Mouse (Mus musculus) urinary bladder, postnatal 10 days (tissue): ENCODE results near the gene Mrpl49.
"Not testable (repeated sequence)": the region's sequence is repeated elsewhere in the genome, so short reads cannot be mapped to it uniquely, and the experiment has no call there.

ENCODE experiments used
- DNase-seq: peaks from one replicate; pipeline ENCODE4 v3.0.0; 2022; ENCODE audit warnings: low spot score

Gene Mrpl49

DNA sequence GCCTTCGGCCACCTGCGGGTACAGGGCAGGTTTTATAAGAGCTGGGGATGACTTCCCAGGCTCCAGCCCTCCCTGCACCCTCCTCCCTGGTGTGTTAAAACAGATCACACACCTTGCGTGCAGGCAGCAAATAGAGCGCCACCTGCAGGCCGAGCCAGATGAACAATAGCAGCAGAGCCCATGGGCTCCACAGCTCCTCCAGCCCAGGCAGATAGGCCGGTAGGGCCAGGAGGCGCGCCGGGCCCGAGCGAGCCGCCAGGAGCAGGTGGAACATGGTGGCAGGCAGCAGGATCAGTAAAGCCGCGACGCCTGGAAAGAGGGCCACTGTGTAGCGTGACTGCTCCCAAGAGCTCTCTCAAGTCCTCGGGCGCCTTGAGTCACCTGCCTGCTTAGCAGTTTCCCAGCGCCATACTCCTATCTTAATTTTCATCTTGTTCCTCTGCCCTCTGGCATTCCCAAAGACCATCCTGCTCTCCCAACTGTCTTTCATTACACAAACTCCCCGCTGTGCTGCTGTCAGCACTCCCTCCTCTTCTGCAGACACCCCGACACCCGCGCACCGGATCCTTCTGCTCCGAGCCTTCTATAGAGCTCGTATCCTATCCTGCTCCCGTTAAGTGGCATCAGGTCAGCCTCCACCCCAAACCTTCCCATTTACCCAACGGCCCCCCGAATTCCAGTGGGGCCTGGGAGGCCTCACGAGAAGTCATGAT lies 9.6 kb upstream of the Mrpl49 start:
- DNase-seq = no peak

DNA sequence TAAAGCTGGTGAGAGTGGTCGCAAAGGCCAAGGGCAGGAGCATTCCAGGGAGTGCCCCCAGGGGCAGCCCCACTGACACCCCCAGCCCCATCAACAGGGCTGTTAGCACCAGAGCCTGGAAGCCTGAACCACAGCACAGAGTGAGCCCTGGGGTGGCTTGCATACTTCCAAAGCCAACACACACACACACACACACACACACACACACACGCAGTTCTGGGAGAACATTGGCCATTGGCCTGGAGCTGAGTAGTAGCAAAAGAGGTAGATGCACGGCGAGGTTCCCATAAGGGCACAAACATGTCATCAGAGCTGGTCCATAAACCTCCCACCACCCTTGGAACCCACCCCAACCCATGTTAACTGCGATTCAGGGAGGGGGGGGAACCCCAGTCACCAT lies 9.0 kb upstream of the Mrpl49 start:
- DNase-seq = no peak

DNA sequence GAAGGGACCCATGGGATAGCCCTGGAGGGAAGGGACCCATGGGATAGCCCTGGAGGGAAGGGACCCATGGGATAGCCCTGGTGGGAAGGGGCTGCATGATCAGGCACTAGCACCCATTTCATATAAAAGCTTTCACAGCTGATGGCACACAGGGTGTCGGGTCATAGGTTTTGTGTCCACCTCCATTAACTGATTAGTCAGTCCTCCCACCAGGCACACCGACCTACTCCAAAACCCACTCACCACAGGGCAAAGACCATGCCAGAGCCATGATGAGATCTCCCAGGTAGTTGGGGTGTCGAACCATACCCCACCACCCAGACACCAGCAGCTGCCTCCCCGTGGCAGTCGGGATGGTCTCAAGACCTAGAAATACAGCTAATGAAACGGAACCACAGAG lies 5.5 kb upstream of the Mrpl49 start:
- no peak for DNase-seq

DNA sequence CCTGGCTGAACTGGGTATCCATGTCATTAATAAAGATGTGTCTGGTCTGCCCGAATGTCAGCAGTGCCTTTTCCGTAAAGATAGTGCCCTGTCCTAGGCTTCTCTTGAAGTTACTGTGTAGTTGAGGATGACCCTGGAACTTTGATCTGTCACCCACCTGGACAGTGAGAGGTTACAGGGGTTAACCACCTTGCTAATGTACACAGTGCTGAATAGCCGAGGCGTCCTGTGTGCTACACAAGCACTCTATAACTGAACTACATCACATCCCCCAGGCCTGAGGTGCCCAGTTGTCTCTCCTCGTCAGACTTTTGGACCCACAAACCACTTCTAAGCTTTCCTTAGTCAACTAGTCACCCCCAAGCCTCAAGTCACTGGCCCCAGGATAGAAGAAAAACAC lies 4.8 kb upstream of the Mrpl49 start:
- DNase-seq = no peak

DNA sequence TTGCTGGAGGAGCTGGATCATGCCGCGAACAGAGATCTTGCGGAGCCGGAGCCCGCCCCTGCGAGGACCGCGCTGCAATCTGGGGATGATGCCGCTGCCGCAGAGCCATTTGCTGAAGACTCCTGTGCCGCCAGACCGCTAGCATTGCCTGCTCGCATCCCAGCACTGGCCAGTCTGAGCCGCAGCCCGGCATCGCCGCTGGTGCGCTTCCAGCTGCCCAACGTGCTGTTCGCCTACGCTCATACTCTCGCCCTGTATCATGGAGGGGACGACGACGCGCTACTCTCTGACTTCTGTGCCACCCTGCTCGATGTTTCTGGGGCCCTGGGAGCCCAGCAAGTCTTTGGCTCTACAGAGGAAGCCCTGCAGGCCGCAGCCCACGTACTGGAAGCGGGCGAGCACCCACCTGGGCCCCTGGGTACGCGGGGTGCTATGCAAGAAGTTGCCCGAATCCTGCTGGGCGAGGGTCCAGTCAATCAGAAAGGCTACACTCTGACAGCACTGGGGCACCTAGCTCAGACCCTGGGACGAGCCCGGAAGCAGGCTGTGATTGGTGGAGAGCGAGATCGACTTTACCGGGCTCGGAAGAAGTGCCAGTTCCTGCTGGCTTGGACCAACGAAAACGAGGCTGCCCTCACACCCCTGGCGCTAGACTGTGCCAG lies 4.2 kb upstream of the Mrpl49 start:
- no peak for DNase-seq

DNA sequence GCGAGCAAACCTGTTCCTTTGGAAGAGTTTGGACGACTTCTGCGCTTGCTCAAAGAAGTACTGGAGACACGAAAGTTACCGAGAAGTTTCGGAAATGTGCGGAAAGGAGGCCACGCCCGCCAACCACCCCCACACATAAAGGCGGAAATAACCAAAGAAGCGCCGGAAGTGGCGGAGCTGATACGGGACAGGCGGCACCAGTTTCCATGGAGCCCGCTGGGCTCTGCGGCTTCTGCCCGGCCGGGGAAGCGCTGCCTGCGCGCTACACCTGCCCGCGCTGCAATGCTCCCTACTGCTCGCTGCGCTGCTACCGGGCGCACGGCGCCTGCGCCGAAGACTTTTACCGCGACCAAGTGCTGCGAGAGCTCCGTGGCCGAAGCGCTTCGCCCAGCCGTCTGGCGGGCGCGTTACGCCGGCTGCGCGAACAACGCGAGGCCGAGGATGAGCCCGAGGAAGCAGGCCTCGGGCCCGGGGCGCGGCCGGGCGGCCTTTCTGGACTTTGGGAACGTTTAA lies 3.5 kb upstream of the Mrpl49 start, which contains the start of gene Znhit2:
Gene Znhit2 (plus strand): TSS at position 172 of the 513 bp plus-strand sequence.
- DNase-seq = peak; percentile 62

DNA sequence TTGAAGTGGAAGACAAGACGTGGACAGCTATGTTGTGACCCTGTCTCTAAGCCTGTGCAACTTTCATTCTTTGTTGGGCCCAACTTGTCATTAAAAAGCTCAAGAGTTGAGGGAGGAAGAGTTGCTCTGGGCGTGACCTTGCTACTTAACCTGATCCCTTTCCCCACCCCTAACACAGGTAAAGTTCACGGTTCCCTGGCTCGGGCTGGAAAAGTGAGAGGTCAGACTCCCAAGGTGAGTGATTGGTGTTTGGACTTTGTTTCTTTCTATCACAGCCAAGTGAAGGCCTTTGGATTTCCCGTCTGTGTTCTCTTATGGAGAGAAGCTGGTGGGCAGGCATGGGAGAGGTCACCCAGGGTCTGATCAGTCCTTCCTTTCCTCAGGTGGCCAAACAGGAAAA lies 1.4 kb upstream of the Mrpl49 start:
- DNase-seq = no peak

DNA sequence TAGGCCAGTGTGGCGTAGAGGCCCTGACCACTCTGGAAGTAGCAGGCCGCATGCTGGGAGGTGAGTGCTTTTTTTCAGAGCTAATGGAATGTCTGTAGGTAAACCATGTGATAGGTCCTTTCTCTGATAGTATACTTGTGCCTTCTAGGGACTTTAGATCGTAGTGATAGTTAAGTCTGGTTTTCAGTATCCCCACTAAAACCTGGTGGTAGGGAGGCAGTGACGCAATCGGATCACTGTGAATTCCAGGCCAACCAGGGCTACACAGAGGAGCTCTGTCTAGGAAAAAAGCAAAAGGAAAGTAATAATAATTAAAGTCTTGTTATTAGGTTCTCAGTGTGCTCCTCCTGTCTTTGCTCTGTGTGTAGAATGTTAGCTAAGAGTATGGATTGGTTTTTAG lies 928 bp upstream of the Mrpl49 start:
- no peak for DNase-seq

DNA sequence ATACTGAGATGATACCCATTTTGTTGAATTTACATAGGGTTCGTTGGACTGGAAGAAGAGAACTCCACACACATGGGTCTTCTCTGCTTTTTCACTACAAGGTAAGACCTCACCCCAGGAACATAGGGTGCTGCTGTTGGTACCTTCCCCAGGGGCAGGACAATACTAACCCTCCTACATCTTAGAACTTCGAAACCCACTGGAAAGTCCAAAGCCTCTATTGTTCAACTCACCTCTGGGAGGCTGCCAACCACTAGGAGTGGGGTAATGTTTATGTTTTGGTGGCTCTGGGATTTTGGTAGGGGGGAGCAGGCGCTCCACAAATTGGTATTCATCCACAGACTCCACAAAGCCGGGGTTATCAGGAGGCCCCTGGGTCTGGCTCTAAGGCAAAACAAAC lies 889 bp downstream of the Mrpl49 start:
- DNase-seq = no peak

DNA sequence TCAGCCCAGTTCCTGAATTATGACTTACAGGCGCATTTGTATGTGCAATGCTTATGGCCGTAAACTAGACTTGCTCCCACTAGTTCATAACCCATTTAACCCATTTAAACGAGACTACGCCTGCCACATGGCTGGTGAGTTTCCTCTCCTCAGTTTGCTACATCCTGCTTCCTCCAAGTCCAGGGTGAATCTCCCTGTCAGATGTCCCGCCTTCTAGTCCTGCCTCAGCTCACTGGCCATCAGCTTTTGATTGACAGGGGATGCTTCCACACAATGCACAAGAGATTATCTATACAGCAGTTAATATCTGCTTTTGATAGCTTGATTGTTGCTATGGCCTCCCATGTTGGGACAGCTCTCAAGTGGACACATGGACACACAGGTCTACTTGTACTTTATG lies 3.3 kb downstream of the Mrpl49 start:
- no peak for DNase-seq

DNA sequence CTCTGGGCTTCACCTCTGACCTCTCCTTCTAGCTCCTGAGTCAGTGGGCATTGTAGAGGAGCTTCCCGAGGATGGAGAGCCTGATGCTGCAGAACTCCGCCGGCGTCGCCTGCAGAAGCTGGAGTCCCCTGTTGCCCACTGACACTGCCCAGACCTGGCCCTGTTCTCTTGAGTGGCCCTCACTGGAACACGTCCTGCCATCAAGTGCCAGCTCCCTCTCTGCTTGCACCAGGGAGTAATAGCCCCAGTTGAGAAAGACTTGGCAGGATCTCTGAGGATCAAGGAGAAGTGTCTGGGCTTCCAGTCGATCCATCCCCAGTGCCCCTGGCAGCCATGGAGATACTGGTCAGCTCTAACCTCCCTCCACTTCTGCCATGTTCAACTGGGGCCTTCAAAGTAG lies 5.1 kb downstream of the Mrpl49 start:
- no peak for DNase-seq

DNA sequence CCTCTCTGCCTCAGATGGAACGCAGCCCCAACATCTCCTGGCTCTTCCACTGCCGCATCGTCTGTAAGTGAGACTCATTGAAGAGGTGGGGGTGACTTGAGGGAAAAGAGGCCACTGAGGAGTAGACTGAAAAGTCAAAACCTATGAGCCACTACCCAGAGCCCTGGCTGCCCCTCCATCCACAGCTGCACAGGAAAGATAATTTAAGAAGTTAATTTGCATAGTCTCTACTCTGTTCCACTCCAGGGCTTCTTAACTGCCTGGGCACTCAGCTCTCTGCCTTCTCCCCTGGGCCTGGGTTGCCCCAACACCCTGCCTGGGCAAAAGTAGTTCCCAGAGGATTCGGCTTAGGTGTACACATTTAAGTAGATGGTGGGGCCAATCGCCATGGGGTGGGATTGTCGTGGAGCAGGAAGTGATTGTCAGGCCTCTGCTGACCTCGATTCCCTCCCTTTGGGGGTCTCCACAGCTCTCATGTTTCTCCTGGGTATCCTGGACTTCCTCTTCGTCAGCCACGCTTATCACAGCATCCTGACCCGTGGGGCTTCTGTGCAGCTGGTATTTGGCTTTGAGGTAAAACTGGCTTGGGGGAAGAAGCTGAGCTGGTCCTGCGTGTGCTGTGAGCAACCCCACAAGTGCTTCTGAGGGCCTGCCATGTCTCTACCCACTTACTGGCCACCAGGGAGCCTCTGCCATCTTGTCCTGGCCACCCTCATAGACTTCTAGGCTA lies 8.7 kb downstream of the Mrpl49 start:
- no peak for DNase-seq

DNA sequence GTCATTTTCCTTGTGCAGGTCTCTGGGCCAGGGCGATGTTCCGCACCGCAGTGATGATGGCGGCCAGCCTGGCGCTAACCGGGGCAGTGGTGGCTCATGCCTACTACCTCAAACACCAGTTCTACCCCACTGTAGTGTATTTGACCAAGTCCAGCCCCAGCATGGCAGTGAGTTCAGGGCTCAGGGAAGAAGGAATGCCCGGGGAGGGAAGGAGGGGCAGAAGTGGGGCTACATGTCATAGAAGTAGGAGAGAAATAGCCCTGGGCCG lies 9.8 kb downstream of the Mrpl49 start:
- DNase-seq = no peak

DNA sequence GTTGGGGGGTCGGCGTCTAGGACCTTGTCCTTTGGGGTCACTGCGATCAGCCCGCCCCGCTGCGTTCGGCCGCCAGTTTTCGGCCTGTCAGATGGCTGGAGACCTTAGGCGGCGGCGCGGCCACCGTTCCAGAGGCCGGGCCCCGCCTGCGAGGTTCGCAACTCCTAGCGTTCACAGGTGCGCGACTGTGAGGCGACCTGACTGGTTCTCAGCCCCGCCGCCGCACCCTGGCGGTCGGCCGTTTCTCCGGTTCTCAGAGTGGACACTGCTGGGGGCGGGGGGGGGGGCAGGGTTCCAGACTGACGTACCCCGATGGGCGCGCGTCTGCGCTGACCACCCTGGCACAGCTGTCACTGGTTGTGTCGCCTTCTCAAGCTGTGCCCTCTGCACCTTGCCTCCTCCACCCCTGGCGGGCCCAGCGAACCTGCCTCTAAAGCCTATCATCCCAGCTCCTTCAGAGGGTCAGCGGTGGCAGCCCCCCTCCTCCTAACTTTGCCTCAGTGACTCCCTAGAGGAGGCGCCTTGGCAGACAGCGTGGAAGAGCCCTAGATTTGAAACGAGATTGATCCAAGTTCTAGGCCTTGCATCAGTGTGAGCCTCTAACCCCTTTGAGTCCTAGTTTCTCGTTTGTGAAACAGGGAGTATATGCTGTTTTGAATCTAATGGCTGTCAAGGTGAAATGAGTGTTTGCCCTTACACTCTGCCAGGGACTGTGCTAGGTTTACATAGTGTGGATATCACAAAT lies 10.3 kb downstream of the Mrpl49 start:
- DNase-seq = no peak

DNA sequence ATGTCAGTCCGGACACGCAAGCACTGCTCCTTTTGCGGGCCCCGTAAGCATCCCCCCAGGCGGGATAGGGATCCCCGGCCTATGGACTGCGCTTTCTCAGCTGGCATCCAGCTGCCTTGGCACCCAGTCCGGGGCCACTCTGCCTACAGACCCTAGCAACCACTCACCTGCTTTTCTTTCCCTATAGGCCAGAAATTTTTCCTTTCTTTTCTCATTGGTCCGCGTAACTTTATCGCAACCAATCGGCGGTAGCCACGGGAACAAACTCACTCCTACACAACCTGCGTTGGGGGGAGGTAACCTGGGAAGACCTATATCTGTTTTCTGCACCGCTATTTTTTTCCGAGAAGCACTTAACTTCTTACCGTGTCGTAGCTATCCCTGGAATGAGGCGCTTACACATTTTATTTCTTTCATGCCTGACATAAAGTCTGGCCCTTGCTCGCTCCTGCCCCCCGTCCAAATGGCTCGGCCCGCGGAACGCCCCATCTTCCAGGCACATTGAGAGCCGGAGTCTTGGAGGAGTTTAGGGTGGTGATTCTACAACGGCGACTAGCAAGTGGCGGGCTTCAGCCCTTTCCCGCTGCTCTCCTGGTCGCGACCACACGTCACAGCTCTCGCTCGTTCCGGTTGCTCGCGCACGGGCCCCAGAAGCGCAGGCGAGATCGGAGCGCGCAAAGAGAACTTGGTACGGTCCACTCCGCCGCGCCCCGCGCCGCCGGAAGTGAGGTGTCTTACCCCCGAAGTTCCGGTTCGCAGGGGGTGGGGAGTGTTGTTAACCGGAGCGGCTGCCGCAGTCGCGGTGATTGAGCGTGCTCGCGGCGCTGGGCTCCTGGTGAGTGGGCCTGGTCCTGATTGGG lies 11.1 kb downstream of the Mrpl49 start, which contains the start of gene Syvn1:
Gene Syvn1 (plus strand): TSS at position 283 of the 860 bp plus-strand sequence.
- peak; percentile 70 for DNase-seq

DNA sequence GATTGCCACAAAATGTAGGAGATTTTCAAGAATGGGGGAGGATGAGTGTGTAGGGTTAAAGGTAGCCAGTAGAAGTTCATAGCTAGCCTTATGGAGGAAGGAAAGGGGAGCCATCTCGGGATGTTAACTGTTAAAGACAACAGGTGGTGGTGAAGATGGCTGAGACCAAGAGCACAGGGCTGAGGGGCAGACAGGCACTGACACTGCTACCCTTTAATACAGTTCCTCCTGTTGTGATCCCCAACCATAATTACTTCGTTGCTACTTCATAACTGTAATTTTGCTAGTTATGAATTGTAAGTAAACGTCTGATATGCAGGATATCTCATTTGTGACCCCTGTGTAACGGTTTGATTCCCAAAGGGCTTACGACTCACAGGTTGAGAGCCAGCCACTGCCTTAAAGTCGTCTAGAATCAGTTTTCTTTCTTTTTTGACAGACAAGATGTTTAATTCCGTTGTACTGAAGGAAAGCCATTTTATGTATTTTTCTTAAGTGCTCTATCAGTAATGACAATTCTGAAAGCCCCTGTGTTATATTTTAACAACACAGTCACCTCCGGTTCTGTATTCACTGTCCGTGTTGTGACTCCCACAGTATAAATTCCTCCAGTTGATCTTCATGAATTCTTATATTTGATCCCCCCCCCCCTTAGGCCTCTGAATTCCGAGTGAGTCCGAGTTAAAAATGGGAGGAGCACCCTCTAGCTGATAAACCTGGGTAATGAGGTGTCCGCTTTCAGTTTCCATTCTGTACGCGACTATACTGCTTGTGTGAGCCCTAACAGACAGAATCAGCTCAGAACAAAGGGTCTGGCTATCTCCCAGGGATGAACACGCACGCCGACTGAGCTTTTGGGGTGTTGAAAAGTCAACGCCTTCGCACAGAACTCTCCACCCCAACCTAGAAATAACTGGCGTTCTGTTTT lies 12.0 kb downstream of the Mrpl49 start:
- no peak for DNase-seq

DNA sequence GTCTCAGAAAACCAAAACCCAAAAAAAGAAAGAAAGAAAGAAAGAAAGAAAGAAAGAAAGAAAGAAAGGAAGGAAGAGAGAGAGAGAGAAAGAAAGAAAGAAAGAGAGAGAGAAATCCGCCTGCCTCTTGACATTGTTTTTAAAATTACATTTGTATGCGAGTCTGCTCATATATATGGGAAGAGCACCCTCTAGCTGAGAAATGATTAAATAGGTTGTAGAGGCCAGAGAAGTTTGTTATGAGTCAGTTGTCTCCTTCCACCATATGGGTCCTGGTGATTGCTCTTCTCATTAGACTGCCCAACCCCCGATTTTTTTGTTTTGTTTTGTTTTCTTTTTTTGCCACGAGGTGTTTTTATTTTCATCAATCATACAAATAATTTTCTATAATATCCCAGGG lies 13.5 kb downstream of the Mrpl49 start:
- not testable (repeated sequence) for DNase-seq

DNA sequence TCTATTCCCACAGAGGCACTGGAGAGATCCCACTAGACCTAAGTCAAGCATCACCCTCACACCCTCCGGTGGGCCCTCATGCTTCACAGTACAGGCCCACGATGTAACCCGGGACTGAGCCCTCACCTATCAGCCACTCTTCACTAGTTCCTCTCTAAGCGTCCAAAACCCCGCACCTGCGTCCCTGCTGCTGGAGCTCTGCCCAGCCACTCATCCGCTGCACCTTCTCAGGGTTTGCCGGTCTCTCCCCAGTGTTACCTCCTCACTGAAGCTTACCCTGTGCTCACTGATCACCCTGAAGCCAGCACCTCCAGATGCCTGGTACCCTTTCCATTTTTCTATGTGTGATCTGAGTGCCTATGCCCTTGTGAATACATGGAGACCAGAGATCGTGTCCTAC lies 15.3 kb downstream of the Mrpl49 start:
- DNase-seq = no peak

DNA sequence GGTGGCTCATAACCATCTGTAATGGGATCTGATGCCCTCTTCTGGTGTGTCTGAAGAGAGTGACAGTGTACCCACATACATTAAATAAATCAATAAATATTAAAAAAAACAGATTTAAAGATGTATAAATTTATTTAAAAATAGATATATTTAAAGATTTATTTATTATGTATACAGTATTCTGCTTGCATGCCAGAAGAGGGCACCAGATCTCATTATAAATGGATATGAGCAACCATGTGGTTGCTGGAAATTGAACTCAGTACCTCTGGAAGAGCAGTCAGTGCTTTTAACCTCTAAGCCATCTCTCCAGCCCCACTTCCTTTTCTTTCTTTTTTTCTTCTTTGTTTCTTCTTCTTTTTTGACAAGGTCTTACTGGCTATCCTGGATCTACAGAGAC lies 17.6 kb downstream of the Mrpl49 start:
- DNase-seq = no peak

DNA sequence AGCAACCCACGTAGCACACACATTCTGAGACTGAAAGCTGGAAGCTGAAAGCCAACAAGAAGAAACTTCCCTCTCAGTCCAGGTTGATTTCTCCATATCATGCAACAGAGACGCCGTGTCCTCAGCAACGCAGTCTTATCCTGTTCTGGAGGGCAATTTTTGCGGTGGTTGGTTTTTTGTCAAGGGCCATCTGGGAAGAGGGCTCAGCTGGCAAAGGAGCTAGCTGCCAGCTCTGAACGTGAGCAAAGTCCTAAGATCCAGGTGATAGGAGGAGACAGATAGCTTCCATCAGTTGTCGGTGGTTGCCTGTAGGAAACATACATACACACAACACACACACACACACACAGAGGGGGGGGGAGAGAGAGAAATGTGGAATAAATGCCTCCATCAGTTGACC lies 19.3 kb downstream of the Mrpl49 start:
- DNase-seq = no peak
